Mouse (Mus musculus) neural tube, embryonic 14.5 days (tissue): ENCODE data around the gene Plcxd2. TPM values are rescaled to one million over a fixed set of nuclear protein-coding genes. Genes with fewer than 3 reads are reported as not detected.

Experiments
- ATAC-seq: fragments of 200-750 bp; cut with Nextera tagmentation; 2 replicates; pipeline ENCODE4 v1.8.0; 2017; ENCODE audit warnings: low read depth, mild to moderate bottlenecking, moderate TSS enrichment, moderate library complexity
- H3K27ac ChIP-seq: fragments of 300-500 bp; sonication (generic); 2 replicates; pipeline ENCODE4 v1.5.1; 2014; ENCODE audit warnings: low read depth, mild to moderate bottlenecking, control low read depth, low read length, moderate library complexity, mixed read lengths
- H3K27me3 ChIP-seq: fragments of 300-500 bp; sonication (generic); 2 replicates; pipeline ENCODE4 v1.6.1; 2014; ENCODE audit warnings: low read length; ENCODE audit not compliant: control insufficient read depth, insufficient read depth
- H3K36me3 ChIP-seq: fragments of 300-500 bp; sonication (generic); 2 replicates; pipeline ENCODE4 v1.6.1; 2014; ENCODE audit warnings: low read length, mixed read lengths; ENCODE audit not compliant: control insufficient read depth, insufficient read depth
- H3K4me1 ChIP-seq: fragments of 300-500 bp; sonication (generic); 2 replicates; pipeline ENCODE4 v1.6.1; 2014; ENCODE audit warnings: low read length; ENCODE audit not compliant: control insufficient read depth, insufficient read depth
- H3K4me2 ChIP-seq: fragments of 300-500 bp; sonication (generic); 2 replicates; pipeline ENCODE4 v1.6.1; 2014; ENCODE audit warnings: mild to moderate bottlenecking, low read depth, low read length, control low read depth
- H3K4me3 ChIP-seq: fragments of 300-500 bp; sonication (generic); 2 replicates; pipeline ENCODE4 v1.5.1; 2014; ENCODE audit warnings: low read depth, low read length, control low read depth, mixed read lengths
- H3K9ac ChIP-seq: fragments of 300-500 bp; sonication (generic); replicated peaks from 2 replicates; pipeline ENCODE4 v1.6.1; 2014; ENCODE audit warnings: low read depth, mild to moderate bottlenecking, control low read depth, low read length, mixed read lengths
- H3K9me3 ChIP-seq: fragments of 300-500 bp; sonication (generic); 2 replicates; pipeline ENCODE4 v1.6.1; 2016; ENCODE audit warnings: low read length; ENCODE audit not compliant: control insufficient read depth
- WGBS: fragments of 180-500 bp; shearing (Covaris S2); extraction: QIAGEN DNeasy Blood & Tissue Kit; methylation state at CpG from one replicate; pipeline ENCODE4 v1.1.7; 2014; 5-methylcytosine and 5-hydroxymethylcytosine counted together
- polyA plus RNA-seq: library from polyadenylated mRNA; unstranded; fragments of >200 nt; fragmentation: Nextera tagmentation; extraction: Ambion mirVana; gene quantifications from 2 replicates; pipeline ENCODE4 v1.2.1, GENCODE M21; 2014

The Plcxd2 gene
- polyA plus RNA-seq, 1 experiment from 2014 or later, result 15.1 TPM

- 68% methylated on average over 5 of the region's 5 CpGs for WGBS
- no peak overlapping the region for H3K27ac ChIP-seq
- H3K4me3 ChIP-seq, result no peak overlapping the region
- ATAC-seq, result no peak
- H3K27me3 ChIP-seq, result no peaks in the 10 kb centered on the region
- H3K4me1 ChIP-seq, result no peaks in the 10 kb centered on the region
- H3K36me3 ChIP-seq, result no peaks in the 10 kb centered on the region
- H3K4me2 ChIP-seq, result no peak overlapping the region
- H3K9ac ChIP-seq, result no peak overlapping the region
- no peaks in the 10 kb centered on the region for H3K9me3 ChIP-seq
These were observed 41.3 kb downstream of the Plcxd2 start for GRCm38 (mm10) chr16:45968716-45969115.

DNA sequence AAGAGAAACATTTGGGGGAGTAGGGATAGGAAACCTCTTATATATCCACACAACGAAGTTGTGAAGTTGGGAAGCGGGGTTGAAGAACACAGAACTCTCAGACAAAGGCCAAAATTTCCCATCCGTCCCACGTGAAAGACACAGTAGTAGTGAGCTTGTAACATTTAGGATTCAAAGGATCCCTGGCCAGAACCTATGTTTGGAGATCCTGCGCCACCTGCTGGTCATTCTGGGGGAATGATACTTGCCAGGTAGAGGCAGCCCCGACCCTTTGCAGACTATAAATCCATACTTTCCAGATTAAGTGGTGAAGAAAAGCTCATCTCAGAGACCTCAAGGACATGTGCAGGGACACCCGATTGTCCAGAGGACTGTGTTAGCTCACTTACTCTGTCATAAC lies 42.5 kb downstream of the Plcxd2 start:
- Histone ChIP-seq H3K27me3 (no peaks in the 10 kb centered on the region), H3K36me3 (no peaks in the 10 kb centered on the region), H3K9ac (no peak overlapping the region), H3K9me3 (no peaks in the 10 kb centered on the region), H3K27ac (no peak overlapping the region), H3K4me3 (no peak overlapping the region), H3K4me1 (no peaks in the 10 kb centered on the region), H3K4me2 (no peak overlapping the region)
- 12% methylated on average over 7 of the region's 7 CpGs for WGBS
- ATAC-seq, result peak; percentile 88

- no peak overlapping the region for H3K4me2 ChIP-seq
- 82% methylated on average over 5 of the region's 5 CpGs for WGBS
- no peaks in the 10 kb centered on the region for H3K36me3 ChIP-seq
- no peak overlapping the region for H3K27ac ChIP-seq
- H3K4me3 ChIP-seq, result no peak overlapping the region
- no peak overlapping the region for H3K9ac ChIP-seq
- ATAC-seq, result no peak
- H3K9me3 ChIP-seq, result no peaks in the 10 kb centered on the region
- H3K4me1 ChIP-seq, result no peaks in the 10 kb centered on the region
- no peaks in the 10 kb centered on the region for H3K27me3 ChIP-seq
These were observed 43.4 kb downstream of the Plcxd2 start for GRCm38 (mm10) chr16:45966604-45967003.

DNA sequence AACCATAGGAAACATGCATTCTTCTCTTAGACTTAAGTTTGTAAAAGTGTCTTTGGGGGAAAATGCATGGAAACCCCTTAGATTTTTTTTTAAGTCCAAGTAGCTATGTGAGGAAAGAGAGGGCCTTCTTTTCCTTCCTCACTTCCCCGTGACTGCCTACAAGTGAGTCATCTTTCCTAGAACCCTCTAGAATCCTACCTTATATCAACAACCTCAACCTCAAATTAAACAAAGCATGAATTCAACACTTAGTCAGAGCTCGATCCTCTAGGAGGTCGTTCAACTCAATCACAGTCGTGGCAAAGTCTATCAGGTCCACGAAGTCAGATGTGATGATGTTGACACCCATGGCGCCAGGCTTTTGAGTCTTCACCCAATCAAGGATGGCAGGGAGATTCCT lies 45.2 kb downstream of the Plcxd2 start:
- H3K4me3 ChIP-seq, result no peak overlapping the region
- H3K27me3 ChIP-seq, result no peaks in the 10 kb centered on the region
- no peak overlapping the region for H3K27ac ChIP-seq
- 93% methylated on average over 6 of the region's 6 CpGs for WGBS
- no peak overlapping the region for H3K4me2 ChIP-seq
- H3K9me3 ChIP-seq, result no peaks in the 10 kb centered on the region
- no peaks in the 10 kb centered on the region for H3K4me1 ChIP-seq
- no peak overlapping the region for H3K9ac ChIP-seq
- no peaks in the 10 kb centered on the region for H3K36me3 ChIP-seq
- no peak for ATAC-seq

DNA sequence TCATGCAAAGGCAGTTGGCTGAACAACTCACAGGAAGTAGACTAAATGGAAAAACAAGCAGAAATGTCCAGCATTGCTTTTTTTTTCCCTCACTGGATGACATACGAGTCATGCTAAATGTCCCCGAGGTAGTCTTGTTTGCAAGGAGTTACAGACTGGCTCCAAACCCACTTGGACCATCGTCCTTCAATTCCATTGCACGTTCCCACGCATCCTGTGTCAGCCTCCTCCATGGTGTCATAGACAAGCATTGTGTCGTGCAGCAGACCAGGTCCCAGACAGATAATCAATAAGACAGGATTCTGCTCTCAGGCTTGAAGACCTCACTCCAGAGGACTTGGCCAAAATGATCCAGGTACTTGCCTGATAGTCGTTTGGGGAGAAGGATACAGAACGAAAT lies 46.2 kb downstream of the Plcxd2 start:
- Histone ChIP-seq H3K4me1 (no peaks in the 10 kb centered on the region), H3K9me3 (no peaks in the 10 kb centered on the region), H3K27me3 (no peaks in the 10 kb centered on the region), H3K27ac (no peak overlapping the region), H3K36me3 (no peaks in the 10 kb centered on the region), H3K9ac (no peak overlapping the region), H3K4me2 (no peak overlapping the region), H3K4me3 (no peak overlapping the region)
- WGBS, result 89% methylated on average over 8 of the region's 8 CpGs
- no peak for ATAC-seq

DNA sequence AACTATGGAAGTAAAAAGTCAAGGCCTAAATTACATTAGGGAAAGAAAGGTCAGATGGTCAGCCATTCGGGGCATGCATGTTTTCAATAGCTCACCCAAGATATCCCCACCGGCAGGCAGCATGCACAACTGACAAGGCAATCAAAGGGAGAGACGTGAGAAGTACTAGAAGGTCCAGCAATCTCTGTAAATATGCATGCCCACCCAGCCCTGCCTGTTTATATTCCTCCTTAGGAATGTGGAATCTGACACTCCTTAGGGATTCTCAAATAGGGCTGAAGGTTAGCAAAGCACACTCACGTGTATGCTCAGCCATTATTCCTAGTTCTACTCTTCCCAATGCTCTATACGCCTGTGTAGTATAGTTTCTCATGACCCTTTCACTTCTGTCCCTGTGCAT lies 46.9 kb downstream of the Plcxd2 start:
- WGBS, result 81% methylated on average over 5 of the region's 5 CpGs
- no peaks in the 10 kb centered on the region for H3K4me1 ChIP-seq
- no peak for ATAC-seq
- H3K27me3 ChIP-seq, result no peaks in the 10 kb centered on the region
- H3K4me3 ChIP-seq, result no peak overlapping the region
- H3K27ac ChIP-seq, result no peak overlapping the region
- no peak overlapping the region for H3K9ac ChIP-seq
- H3K36me3 ChIP-seq, result no peaks in the 10 kb centered on the region
- no peak overlapping the region for H3K4me2 ChIP-seq
- no peaks in the 10 kb centered on the region for H3K9me3 ChIP-seq

DNA sequence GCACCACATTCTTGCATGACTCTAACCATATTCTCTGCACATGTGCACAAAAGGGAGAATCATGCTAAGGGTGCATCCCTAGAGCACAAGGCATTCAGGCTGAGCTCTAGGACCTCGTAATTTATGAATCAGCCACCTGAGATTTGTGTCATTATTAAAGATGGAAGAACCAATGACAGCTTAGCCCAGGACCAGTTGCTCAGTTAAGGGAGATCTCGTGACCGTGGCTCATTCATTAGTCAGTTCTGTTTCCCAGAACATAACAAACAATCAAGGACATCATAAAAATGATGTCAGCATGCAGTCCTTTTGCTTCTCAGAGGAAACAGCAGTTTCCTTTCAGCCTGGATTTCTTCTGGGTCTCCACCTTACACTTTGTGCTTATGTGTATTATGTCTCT lies 49.0 kb downstream of the Plcxd2 start:
- no peaks in the 10 kb centered on the region for H3K27me3 ChIP-seq
- H3K9me3 ChIP-seq, result no peaks in the 10 kb centered on the region
- H3K4me3 ChIP-seq, result no peak overlapping the region
- H3K9ac ChIP-seq, result no peak overlapping the region
- ATAC-seq, result no peak
- no peaks in the 10 kb centered on the region for H3K36me3 ChIP-seq
- H3K4me2 ChIP-seq, result no peak overlapping the region
- WGBS, result 80% methylated on average over 3 of the region's 3 CpGs
- no peak overlapping the region for H3K27ac ChIP-seq
- H3K4me1 ChIP-seq, result no peaks in the 10 kb centered on the region

DNA sequence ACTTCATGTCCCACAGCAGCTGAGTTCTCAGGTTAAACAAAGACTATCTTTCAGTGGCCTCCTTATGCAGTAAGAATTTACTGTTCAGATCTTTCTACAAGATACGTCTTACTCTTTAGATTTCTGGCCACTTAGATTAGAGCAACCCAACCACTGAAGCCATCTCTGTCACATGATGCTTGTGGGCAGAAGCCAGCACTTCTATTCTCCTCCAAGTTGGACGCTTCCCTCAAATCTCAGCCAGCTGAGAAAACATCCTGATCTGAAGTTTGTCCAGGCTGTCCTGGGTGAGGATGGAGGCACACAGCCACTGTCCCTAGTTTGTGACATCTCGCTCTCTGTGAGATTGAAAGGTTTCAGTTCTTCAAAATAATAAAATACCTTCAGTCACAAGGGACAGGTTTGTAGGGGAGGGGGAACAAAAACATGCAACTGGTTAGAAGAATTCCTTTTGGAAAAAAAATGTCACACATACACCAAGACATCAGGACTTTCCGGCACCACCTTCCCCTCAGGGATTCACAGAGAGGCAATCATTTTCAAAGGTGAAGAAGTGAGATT lies 53.5 kb downstream of the Plcxd2 start:
- Histone ChIP-seq H3K27me3 (no peaks in the 10 kb centered on the region), H3K9ac (no peak overlapping the region), H3K27ac (no peak overlapping the region), H3K36me3 (no peaks in the 10 kb centered on the region), H3K4me1 (no peaks in the 10 kb centered on the region), H3K4me3 (no peak overlapping the region), H3K9me3 (no peaks in the 10 kb centered on the region), H3K4me2 (no peak overlapping the region)
- no peak for ATAC-seq
- 76% methylated on average over 4 of the region's 4 CpGs for WGBS

DNA sequence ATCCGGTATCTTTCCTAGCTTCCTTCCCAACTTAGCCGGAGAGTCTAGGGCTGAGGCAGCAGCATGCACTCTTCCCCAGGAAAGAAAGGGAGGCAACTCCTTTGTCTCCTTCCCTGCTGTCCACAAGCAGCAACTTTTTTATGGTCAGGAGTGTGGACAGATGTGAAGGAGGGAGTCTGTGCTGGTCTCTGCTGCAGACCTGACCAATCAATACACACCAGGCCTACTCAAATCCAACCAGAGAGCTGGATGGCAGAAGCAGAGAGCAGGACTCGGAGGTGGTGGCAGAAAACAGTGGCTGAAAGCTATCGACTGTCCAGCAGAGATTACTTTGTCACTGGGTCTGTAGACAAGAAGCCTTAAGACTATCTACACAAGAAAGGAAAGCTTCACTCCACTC lies 56.6 kb downstream of the Plcxd2 start, which contains the start of gene Phldb2:
Gene Phldb2, minus strand, starts transcription at position 205 of the 400 bp plus-strand sequence.
- H3K4me3 ChIP-seq, result no peak within 1 kb of the TSS
- no peak for ATAC-seq
- no peak within 1 kb of the TSS for H3K4me2 ChIP-seq
- H3K9me3 ChIP-seq, result no peaks in the 10 kb centered on the region
- no peak within 1 kb of the TSS for H3K9ac ChIP-seq
- H3K4me1 ChIP-seq, result no peaks in the 10 kb centered on the region
- H3K27me3 ChIP-seq, result no peaks in the 10 kb centered on the region
- H3K36me3 ChIP-seq, result no peaks in the 10 kb centered on the region
- WGBS, result 78% methylated on average over 4 of the region's 4 CpGs
- H3K27ac ChIP-seq, result no peak within 1 kb of the TSS
